Mouse (Mus musculus) liver, postnatal 0 days (tissue): ENCODE results near the gene Taar2.

Source experiments
- CTCF ChIP-seq: sonication (generic); IDR thresholded peaks from 2 replicates; pipeline ENCODE4 v1.5.1; 2016; ENCODE audit warnings: antibody characterized with exemption, low read depth
- EP300 ChIP-seq: IDR thresholded peaks from 2 replicates; pipeline ENCODE4 v1.6.1; 2016; ENCODE audit warnings: antibody characterized with exemption, low read depth, mild to moderate bottlenecking

DNA sequence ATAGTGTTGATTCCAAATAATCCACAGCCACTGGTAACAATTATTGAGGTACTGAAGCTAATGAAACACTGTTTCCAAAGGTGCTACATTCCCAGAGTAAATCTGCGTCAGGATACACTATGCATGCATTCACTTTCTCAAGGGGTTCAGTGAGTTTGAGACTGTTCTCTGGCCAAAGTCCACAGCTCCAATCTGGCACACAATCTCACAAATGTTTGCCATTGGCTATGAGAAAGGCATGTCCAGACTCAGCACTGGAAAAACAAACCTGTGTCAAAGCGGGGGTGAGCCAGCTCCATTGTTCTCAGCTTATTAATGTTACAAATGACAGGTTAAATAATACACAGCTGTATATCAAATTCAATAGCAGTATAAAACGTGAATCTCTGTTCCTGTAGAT, 20.7 kb downstream of the Taar2 start:
- no peak for TF ChIP-seq CTCF
- TF ChIP-seq EP300: no peak
